Mouse (Mus musculus) liver, embryonic 14.5 days (tissue): ENCODE data around the gene Cpsf7. TPM values are rescaled to one million over a fixed set of nuclear protein-coding genes. Genes with fewer than 3 reads are reported as not detected.
A peak's percentile ranks its signal among the peaks of the same experiment; 100 is the strongest.

Source experiments
- ATAC-seq: fragments of 200-750 bp; cut with Nextera tagmentation; 2 replicates; pipeline ENCODE4 v1.8.0; 2017; ENCODE audit warnings: moderate number of reproducible peaks, mild to moderate bottlenecking, moderate library complexity; ENCODE audit not compliant: insufficient read depth
- DNase-seq, 3 experiments: peaks; one replicate each; pipeline ENCODE4 v3.0.0-alpha.2; 2012 to 2013; ENCODE audit warnings: low read depth in 3 of 3, low spot score in 3 of 3
- H3K27ac ChIP-seq: fragments of 300-500 bp; sonication (generic); 2 replicates; pipeline ENCODE4 v1.5.1; 2014; ENCODE audit warnings: moderate library complexity, mild to moderate bottlenecking, control low read depth, inconsistent platforms
- H3K27me3 ChIP-seq: fragments of 300-500 bp; sonication (generic); 2 replicates; pipeline ENCODE4 v1.6.1; 2014; ENCODE audit warnings: mild to moderate bottlenecking, low read length, moderate library complexity; ENCODE audit not compliant: control insufficient read depth, insufficient read depth
- H3K36me3 ChIP-seq: fragments of 300-500 bp; sonication (generic); replicated peaks from 2 replicates; pipeline ENCODE4 v1.6.1; 2014; ENCODE audit warnings: low read depth; ENCODE audit not compliant: control insufficient read depth, insufficient read depth
- H3K4me1 ChIP-seq, 2 experiments: fragments of 200-500 bp in 1 of 2; fragments of 300-500 bp in 1 of 2; sonication (generic) in 1 of 2; replicated peaks; 2 replicates each; pipeline ENCODE4 v1.6.1; 2012 to 2014; ENCODE audit warnings: antibody characterized with exemption in 1 of 2, inconsistent platforms in 1 of 2, low read length in 1 of 2; ENCODE audit not compliant: control insufficient read depth in 2 of 2, insufficient read depth in 2 of 2
- H3K4me2 ChIP-seq: fragments of 300-500 bp; sonication (generic); 2 replicates; pipeline ENCODE4 v1.6.1; 2014; ENCODE audit warnings: low read depth, mild to moderate bottlenecking, control low read depth, moderate library complexity
- H3K4me3 ChIP-seq, 2 experiments: fragments of 200-500 bp in 1 of 2; fragments of 300-500 bp in 1 of 2; sonication (generic) in 1 of 2; 2 replicates each; pipeline ENCODE4 v1.5.1; 2012 to 2014; ENCODE audit warnings: low read depth in 2 of 2, low read length in 2 of 2, mild to moderate bottlenecking in 2 of 2, control low read depth in 1 of 2, inconsistent platforms in 1 of 2, moderate library complexity in 1 of 2; ENCODE audit not compliant: insufficient read depth in 1 of 2
- H3K9ac ChIP-seq: fragments of 300-500 bp; sonication (generic); replicated peaks from 2 replicates; pipeline ENCODE4 v1.6.1; 2014; ENCODE audit warnings: mild to moderate bottlenecking, control low read depth, moderate library complexity
- H3K9me3 ChIP-seq: fragments of 300-500 bp; sonication (generic); 2 replicates; pipeline ENCODE4 v1.6.1; 2016; ENCODE audit warnings: low read length, mixed read lengths; ENCODE audit not compliant: control insufficient read depth
- CTCF ChIP-seq: IDR thresholded peaks from 2 replicates; pipeline ENCODE4 v1.5.1; 2016; ENCODE audit warnings: antibody characterized with exemption, low read depth, control low read depth
- EP300 ChIP-seq: IDR thresholded peaks from 2 replicates; pipeline ENCODE4 v1.6.1; 2016; ENCODE audit warnings: antibody characterized with exemption, low read depth
- WGBS: fragments of 180-500 bp; shearing (Covaris S2); extraction: QIAGEN DNeasy Blood & Tissue Kit; methylation state at CpG from one replicate; pipeline ENCODE4 v1.1.7; 2014; ENCODE audit not compliant: insufficient replicate concordance; 5-methylcytosine and 5-hydroxymethylcytosine counted together
- polyA plus RNA-seq, 2 experiments: library from polyadenylated mRNA; depleted of rRNA in 1 of 2; stranded (reverse) in 1 of 2; unstranded in 1 of 2; fragments of >200 nt; fragmentation: Nextera tagmentation in 1 of 2; extraction: Ambion mirVana in 1 of 2; gene quantifications; 2 replicates each; pipeline versions ENCODE4 v1.2.1 to v1.2.3; 2012 to 2014

The Cpsf7 gene
- 16.2 and 22.9 TPM in 2 replicates for polyA plus RNA-seq (2012; rRNA removed)
- polyA plus RNA-seq (2014; fragmentation: Nextera tagmentation; extraction: Ambion mirVana): 12.8 and 14.1 TPM in 2 replicates

- DNase-seq: peak; percentile 85 to 87 (median 87)
- WGBS: under 1% methylated on average over 86 of the region's 93 CpGs
- TF ChIP-seq CTCF (no peak), EP300 (no peak)
- Histone ChIP-seq H3K9ac (peak within 1 kb of the TSS; percentile 99), H3K27ac (peak within 1 kb of the TSS; percentile 93), H3K4me3 (peak within 1 kb of the TSS; percentile 96 to 98), H3K36me3 (peaks cover 16% of the 10 kb centered on the region), H3K27me3 (no peaks in the 10 kb centered on the region), H3K4me2 (peak within 1 kb of the TSS; percentile 87), H3K9me3 (no peaks in the 10 kb centered on the region), H3K4me1 (peaks cover 28 to 29% of the 10 kb centered on the region in 2 experiments)
- ATAC-seq: peak; percentile 91
These were observed at the start of gene Cpsf7 for GRCm38 (mm10) chr19:10525106-10525901. TSS of gene Cpsf7 (plus strand) at chr19:10525266.

GRCm38 (mm10) chr19:10479541-10479940, 45.5 kb upstream of the Cpsf7 start:
- 35% methylated on average over 4 of the region's 4 CpGs for WGBS
- H3K9me3 ChIP-seq: no peaks in the 10 kb centered on the region
- no peak overlapping the region for H3K4me3 ChIP-seq
- no peaks in the 10 kb centered on the region for H3K36me3 ChIP-seq
- TF ChIP-seq CTCF (no peak), EP300 (no peak)
- no peak for ATAC-seq
- H3K9ac ChIP-seq: no peak overlapping the region
- no peak overlapping the region for H3K27ac ChIP-seq
- no peak overlapping the region for H3K4me2 ChIP-seq
- no peaks in the 10 kb centered on the region for H3K27me3 ChIP-seq
- H3K4me1 ChIP-seq: no peaks in the 10 kb centered on the region
- no peak for DNase-seq

DNA sequence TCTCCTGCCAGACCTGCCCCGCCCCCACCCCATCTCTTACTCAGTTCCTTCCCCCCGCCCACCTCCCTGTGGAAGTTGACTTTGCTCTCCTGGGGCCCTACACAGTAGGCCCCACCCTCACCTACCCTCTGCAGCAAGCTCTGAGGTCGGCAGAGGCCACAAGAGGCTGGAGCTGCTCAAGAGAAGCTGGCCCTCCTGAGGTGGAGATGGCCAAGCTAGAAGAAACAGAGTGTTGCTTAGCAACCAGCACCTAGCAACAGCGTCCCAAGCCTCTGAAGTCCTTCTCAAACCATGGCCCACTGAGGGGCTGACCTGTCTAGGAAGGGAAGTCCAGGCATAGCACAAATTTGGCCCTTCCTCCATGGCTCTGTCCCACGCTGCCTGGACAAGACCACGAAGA, 42.4 kb upstream of the Cpsf7 start, which contains the start of gene Ppp1r32:
TSS of gene Ppp1r32 (minus strand) at position 226 of the 400 bp plus-strand sequence.
- no peaks in the 10 kb centered on the region for H3K9me3 ChIP-seq
- DNase-seq (no peak), ATAC-seq (no peak)
- H3K4me1 ChIP-seq: no peaks in the 10 kb centered on the region
- no peak within 1 kb of the TSS for H3K27ac ChIP-seq
- TF ChIP-seq EP300 (no peak), CTCF (no peak)
- no peaks in the 10 kb centered on the region for H3K27me3 ChIP-seq
- no peak within 1 kb of the TSS for H3K9ac ChIP-seq
- no peak within 1 kb of the TSS for H3K4me2 ChIP-seq
- no peaks in the 10 kb centered on the region for H3K36me3 ChIP-seq
- 34% methylated on average over 6 of the region's 6 CpGs for WGBS
- H3K4me3 ChIP-seq: no peak within 1 kb of the TSS

- no peak overlapping the region for H3K9ac ChIP-seq
- WGBS: 19% methylated on average over 9 of the region's 9 CpGs
- no peaks in the 10 kb centered on the region for H3K9me3 ChIP-seq
- no peaks in the 10 kb centered on the region for H3K36me3 ChIP-seq
- DNase-seq (peak; percentile 26 to 44 (median 33)), ATAC-seq (no peak)
- no peak overlapping the region for H3K27ac ChIP-seq
- no peak overlapping the region for H3K4me2 ChIP-seq
- TF ChIP-seq CTCF: peak; percentile 90
- TF ChIP-seq EP300: no peak
- H3K4me3 ChIP-seq: no peak overlapping the region
- H3K27me3 ChIP-seq: no peaks in the 10 kb centered on the region
- no peaks in the 10 kb centered on the region for H3K4me1 ChIP-seq
These were observed 38.8 kb upstream of the Cpsf7 start for GRCm38 (mm10) chr19:10486264-10486738.

- no peak overlapping the region for H3K27ac ChIP-seq
- peaks cover 4% of the 10 kb centered on the region for H3K36me3 ChIP-seq
- H3K9me3 ChIP-seq: no peaks in the 10 kb centered on the region
- no peak for DNase-seq
- no peak for ATAC-seq
- H3K4me1 ChIP-seq: no peaks in the 10 kb centered on the region; a peak in 1 of 4 replicates
- 55% methylated on average over 1 of the region's 1 CpGs for WGBS
- no peak overlapping the region for H3K4me3 ChIP-seq
- H3K4me2 ChIP-seq: no peak overlapping the region
- no peak overlapping the region for H3K9ac ChIP-seq
- no peaks in the 10 kb centered on the region for H3K27me3 ChIP-seq
- TF ChIP-seq EP300: no peak
- TF ChIP-seq CTCF: no peak
These were observed 29.4 kb upstream of the Cpsf7 start for GRCm38 (mm10) chr19:10495670-10496069.
